Mouse (Mus musculus): ENCODE results near the gene Cacna1a.

Cacna1a gene

DNA sequence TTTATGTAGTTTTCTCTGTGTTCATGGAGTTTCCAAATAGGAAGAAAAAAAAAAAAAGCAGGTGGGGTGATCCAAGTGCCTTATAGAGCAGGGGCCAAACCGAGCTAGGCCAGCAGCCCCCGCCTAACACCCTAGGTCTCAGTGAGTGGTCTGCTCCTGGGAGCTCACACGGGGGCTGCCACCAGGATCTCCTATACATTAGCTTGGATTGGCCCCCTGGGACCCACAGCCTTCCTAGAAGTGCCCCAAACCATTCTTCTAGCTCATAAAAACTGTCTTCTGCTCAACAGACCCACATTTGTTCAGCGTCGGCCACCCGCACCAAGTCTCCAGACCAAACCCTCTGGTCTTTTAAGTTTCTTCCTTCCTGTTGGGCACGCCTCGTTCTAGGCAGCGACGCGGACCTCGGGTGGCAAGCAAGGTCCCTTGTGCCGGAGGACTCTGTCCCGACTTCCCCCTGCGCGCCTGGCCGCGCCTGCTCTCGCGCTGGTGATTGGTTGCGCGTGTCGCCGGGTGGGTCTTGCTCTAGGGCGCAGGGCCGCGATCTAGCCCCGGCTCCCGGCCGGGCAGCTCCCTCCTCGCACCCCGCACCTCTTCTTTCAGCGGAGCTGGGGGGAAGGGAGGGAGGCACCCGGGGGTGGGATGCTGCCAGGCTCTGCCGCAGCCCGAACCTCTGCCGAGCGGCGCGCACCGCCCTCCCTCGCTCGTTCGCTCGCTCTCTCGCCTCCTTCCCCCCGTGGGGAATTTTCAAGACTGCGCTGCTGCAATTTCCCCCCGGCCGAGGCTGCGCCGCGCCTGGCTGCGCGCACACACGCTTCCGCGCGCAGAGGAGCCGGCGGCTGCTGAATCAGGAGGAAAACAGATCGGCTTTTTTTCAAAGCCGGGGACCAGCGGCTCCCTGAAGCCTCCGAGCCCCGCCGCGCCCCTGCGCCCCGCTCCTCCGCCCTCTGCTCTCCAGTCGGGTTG lies 25.9 kb downstream of the Cacna1a start:
- no peak for DNase-seq (ENCODE audit: low read depth)

DNA sequence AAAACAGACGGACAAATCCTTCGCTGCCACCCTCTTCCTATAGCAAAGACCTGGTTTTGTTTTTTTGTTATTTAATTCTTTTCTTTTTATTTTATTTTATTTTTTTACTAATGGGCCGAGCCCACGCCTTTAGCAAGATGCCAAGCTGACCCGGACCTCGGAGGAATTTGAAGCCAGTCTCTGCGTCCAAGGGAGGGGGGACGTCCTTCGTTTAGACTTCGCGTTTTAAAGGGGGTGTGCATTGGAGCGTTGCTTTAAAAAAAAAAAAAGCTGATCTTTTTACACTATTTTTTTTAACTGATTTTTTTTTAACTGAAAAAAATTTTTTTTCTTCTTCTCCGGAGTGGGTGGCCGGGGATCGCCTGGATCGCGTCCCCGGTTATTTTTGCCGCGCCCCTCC lies 26.7 kb downstream of the Cacna1a start:
- no peak for DNase-seq (ENCODE audit: low read depth)

DNA sequence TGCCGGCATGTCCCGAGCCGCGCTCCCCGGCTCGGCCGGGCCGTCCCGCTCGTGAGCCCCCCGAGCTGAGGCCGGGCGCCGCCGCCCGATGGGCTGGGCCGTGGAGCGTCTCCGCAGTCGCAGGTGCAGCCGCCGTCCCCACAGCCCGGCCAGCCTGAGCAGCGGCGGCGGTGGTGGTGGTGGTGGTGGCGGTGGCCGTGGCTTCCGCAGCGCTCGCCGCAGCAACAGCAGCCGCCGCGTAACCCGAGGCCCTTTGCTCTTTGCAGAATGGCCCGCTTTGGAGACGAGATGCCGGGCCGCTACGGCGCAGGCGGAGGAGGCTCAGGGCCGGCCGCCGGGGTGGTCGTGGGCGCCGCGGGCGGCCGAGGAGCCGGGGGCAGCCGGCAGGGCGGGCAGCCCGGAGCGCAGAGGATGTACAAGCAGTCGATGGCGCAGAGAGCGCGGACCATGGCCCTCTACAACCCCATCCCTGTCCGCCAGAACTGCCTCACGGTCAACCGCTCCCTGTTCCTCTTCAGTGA lies 27.2 kb downstream of the Cacna1a start:
- DNase-seq (ENCODE audit: low read depth) = no peak

- DNase-seq (ENCODE audit: low read depth) = no peak
Observed at GRCm38 (mm10) chr8:84416041-84416440, 27.8 kb downstream of the Cacna1a start.

DNA sequence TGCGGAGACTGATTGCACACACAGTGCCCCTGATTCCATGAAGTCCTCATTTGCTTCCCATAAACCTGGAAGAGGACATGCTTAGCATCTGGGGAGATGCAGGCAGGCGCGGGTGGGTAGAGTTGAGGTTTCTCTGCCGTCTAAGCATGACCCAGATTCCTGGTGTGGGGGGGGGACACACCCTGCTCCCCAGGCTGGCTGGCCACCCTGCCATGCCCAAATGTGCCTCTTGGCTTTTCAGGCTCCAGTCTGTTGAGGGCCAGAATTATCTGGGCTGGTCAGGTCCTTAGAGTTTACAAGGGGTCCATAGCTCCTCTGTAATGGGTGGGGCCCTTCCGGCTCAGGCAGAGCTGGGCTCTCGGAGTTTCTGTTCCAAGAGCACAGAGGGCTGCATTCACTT lies 28.7 kb downstream of the Cacna1a start:
- no peak for DNase-seq (ENCODE audit: low read depth)

- DNase-seq (ENCODE audit: low read depth) = no peak
Observed at GRCm38 (mm10) chr8:84417840-84418239, 29.6 kb downstream of the Cacna1a start.

GRCm38 (mm10) chr8:84424426-84424825 lies 36.2 kb downstream of the Cacna1a start:
- no peak for DNase-seq (ENCODE audit: low read depth)

DNA sequence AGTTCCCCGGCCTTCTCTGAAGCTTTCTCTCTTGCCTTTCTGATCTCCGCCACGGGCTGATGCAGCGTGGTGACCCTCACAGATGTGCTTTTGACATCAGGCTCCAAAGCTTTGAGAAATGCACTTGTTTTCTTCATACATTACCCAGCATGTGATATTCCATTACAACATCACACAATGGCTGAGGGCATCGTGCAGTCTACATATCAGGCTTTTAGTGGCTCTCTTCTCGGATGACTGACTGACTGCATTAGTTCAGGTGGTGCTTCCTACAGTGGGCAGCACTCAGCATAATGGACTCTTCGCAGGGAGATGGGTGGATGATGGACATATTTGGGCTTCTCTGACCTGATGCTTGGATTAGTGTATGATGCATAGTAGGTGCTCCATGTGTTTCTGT lies 37.8 kb downstream of the Cacna1a start:
- DNase-seq (ENCODE audit: low read depth) = no peak

DNA sequence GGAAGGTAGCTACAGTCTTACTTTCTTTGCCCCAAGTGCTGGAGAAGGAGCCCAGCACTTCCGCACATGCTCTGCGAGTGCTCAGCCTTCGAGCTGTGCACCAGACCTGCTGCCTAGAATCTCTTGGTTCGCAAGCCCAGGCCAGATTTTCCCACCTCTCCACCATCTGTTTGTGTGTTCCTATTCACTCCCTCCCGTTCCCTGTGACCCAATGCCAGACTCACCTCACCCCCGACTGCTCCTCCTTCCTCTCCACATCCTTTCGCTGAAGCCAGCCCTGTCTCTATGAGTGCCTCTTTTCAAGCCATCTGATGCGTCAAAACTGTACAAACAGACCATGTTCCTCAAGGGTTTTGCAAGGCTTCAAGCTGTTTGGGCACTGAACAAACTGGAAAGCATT lies 38.3 kb downstream of the Cacna1a start:
- DNase-seq (ENCODE audit: low read depth) = no peak

- DNase-seq (ENCODE audit: low read depth) = no peak
Observed at GRCm38 (mm10) chr8:84428034-84428433, 39.8 kb downstream of the Cacna1a start.

DNA sequence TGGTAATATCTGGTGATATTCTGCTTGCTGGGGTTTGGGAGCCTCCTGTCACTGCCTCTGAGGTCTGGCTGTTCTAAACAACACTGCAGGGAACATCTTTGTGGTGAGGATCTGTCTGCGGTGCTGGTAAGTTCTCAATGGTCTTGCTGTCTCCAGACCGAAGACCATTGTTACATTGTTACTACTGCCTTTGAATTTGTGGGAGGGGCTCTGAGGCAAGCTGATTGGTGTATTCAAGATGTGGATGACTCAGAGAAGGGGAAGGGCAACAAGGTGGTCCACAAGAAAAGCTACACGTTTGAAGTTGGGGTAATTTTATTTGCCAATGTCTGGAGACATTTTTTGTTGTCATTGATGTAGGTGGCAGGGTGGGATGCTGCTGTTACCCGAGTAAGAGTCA lies 40.8 kb downstream of the Cacna1a start:
- no peak for DNase-seq (ENCODE audit: low read depth)

- DNase-seq (ENCODE audit: low read depth) = no peak
Observed at GRCm38 (mm10) chr8:84429492-84429891, 41.3 kb downstream of the Cacna1a start.

GRCm38 (mm10) chr8:84435370-84435769 lies 47.1 kb downstream of the Cacna1a start:
- no peak for DNase-seq (ENCODE audit: low read depth)

DNA sequence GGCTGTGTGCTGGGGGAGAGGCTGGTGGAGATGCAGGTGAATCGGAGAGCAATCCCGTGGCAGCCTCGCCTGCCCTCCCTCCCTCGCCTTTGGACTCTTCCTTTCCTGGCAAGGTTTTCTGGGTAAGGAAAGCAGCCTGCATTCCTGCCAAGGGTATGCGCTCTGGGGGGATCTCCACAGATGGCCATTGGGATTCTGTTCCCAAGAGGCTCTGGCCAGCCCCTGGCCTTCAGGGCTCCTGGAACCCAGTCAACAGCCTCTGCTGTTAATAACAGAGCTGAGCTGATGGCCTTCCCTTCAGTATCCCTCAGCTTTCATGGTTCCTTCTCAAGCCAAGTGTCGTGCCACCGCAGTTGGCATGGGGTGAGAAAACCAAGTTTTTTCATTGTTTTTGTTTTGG lies 51.6 kb downstream of the Cacna1a start:
- no peak for DNase-seq (ENCODE audit: low read depth)

DNA sequence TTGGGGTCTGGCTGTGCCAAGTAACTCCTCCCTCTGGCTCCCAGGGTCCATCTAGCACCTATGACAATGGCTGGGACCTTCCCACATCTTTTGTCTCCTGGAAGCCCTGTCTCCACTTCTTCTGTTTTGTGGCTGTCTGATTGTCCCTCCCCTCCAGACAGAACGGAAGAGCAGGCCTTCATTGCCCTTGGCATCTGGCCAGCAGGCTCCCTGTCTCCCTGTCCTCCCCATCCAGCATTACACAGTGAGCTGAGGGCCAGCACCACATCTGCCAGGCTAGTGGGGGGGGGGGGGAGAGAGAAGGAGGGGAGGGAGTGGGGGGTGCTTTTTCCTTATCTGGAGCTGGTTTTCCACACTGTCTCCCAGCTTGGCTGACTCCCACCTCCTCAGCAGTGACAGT lies 53.8 kb downstream of the Cacna1a start:
- no peak for DNase-seq (ENCODE audit: low read depth)

- DNase-seq (ENCODE audit: low read depth) = no peak
Observed at GRCm38 (mm10) chr8:84446571-84446991, 58.3 kb downstream of the Cacna1a start.

- DNase-seq (ENCODE audit: low read depth) = peak; percentile 32
Observed at GRCm38 (mm10) chr8:84454532-84454931, 66.3 kb downstream of the Cacna1a start.

- DNase-seq (ENCODE audit: low read depth) = no peak
Observed at GRCm38 (mm10) chr8:84458853-84459252, 70.6 kb downstream of the Cacna1a start.

GRCm38 (mm10) chr8:84459276-84459675 lies 71.0 kb downstream of the Cacna1a start:
- DNase-seq (ENCODE audit: low read depth) = no peak

- no peak for DNase-seq (ENCODE audit: low read depth)
Observed at GRCm38 (mm10) chr8:84460698-84461097, 72.5 kb downstream of the Cacna1a start.

DNA sequence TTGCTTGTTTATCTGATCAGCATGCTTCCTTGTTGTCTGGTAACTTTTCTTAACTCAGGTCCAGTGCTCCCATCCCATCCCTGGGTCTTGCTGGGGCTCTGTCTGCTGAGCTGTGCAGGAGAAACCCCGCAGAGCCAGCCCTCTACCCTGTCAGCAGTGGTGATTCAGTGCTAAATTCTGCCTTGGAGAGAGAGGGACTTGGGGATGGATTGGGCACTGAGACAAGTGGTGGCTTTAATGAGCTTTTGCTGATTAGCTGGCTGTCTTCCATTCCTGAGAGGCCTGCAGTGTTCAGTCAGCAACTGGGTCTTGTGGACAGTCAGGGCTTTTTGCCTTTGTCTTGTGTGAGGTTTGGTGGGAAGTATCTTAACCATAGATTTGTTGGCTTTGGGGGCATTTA lies 78.7 kb downstream of the Cacna1a start:
- no peak for DNase-seq (ENCODE audit: low read depth)

DNA sequence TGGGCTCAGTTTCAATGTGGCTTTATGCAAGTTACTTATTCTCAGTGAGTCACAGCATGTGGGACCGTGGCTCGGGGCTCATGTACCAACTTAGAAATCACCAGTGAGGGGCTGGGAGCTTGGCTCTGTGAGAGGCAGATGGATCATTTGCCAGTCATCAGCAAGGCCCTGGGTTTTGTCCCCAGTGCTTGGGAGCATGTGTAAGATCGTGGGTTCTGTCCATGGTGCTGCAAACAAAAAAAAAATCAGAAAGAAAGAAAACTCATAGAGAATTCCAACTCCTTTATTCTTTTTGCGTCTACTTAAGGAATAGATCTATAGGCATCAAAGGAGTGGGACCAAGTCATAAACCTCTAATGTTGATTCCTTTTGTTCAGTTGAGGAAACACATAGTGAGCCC lies 80.8 kb downstream of the Cacna1a start:
- no peak for DNase-seq (ENCODE audit: low read depth)

DNA sequence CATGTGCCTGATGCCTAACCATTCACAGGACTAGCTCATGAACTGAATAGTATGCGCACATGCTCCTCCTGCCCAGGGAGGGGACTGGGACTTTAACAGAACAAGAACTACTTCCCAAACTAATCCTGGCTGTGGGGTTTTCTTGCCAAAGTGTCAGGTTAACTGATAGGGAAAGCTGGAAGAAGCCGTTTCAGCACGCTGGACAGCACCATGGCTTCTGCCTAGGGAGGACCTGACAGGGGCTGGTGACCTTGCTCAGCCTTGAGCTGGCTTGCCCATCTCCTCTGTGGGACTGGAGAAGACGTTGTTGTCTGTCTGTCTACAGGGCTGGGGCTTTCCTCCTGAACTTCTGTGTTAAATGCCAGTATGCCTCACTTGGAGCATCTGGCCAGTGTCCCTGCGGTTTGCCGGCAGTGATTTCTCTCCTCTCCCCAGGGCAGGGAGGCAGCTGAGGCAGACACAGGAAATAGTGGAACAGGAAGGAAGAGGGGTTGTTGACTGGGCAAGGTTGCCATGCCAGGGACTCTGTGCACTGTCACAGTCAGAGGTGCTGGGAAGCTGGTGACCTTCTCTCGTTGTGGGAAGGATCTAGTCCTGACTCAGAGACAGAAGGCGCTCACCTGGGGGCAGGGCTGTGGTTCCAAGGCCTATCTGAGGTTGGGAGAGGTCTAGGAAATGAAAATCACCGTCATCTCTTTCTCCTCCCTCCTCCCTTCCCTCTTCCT lies 83.2 kb downstream of the Cacna1a start:
- peak; percentile 36 for DNase-seq (ENCODE audit: low read depth)

Data from c-Kit-positive CD71-positive TER-119-negative erythroid progenitor cells, embryonic 14.5 days (primary cell).